ENCODE assay signal across 8 mouse cellular contexts in genomic region chr11:60699524-60700075, GRCm38 (mm10). TPM values are rescaled to one million over a fixed set of nuclear protein-coding genes. Genes with fewer than 3 reads are reported as not detected.
DNase-seq lines count a peak whose midpoint lies in the region; ATAC-seq lines count a peak whose summit lies in the region.

TSS of gene Llgl1 (plus strand) at chr11:60699723.

- peak within 1 kb of the TSS; percentile 79 for H3K9ac ChIP-seq in heart, embryonic 15.5 days
- peak within 1 kb of the TSS; percentile 90 for H3K9ac ChIP-seq in liver, embryonic 15.5 days
- H3K9ac ChIP-seq in neural tube, embryonic 12.5 days = peak within 1 kb of the TSS; percentile 97

- H3K27me3 ChIP-seq in forebrain, embryonic 10.5 days (ENCODE audit: poor library complexity, severe bottlenecking) = no peaks in the 10 kb centered on the region
- H3K27me3 ChIP-seq in heart, embryonic 15.5 days = no peaks in the 10 kb centered on the region
- H3K27me3 ChIP-seq in liver, embryonic 15.5 days = 0 out of 2 replicates have a peak, but pooled peaks cover 3% of the 10 kb centered on the region
- no peaks in the 10 kb centered on the region for H3K27me3 ChIP-seq in neural tube, embryonic 12.5 days (replicated peaks)

- H3K9me3 ChIP-seq in forebrain, embryonic 10.5 days = no peaks in the 10 kb centered on the region
- H3K9me3 ChIP-seq in heart, embryonic 15.5 days (replicated peaks) = no peaks in the 10 kb centered on the region
- no peaks in the 10 kb centered on the region for H3K9me3 ChIP-seq in liver, embryonic 15.5 days (replicated peaks)
- H3K9me3 ChIP-seq in neural tube, embryonic 12.5 days = no peaks in the 10 kb centered on the region

- H3K36me3 ChIP-seq in forebrain, embryonic 10.5 days (replicated peaks) = peaks cover 31% of the 10 kb centered on the region
- no peaks in the 10 kb centered on the region for H3K36me3 ChIP-seq in heart, embryonic 15.5 days
- peaks cover 4% of the 10 kb centered on the region for H3K36me3 ChIP-seq in liver, embryonic 15.5 days (replicated peaks)
- H3K36me3 ChIP-seq in neural tube, embryonic 12.5 days = peaks cover 10% of the 10 kb centered on the region

- ATAC-seq in heart, embryonic 15.5 days (replicated peaks; ENCODE audit: insufficient number of reproducible peaks, insufficient read depth, low FRiP score, low read depth) = peak; percentile 92
- peak; percentile 91 for ATAC-seq in liver, embryonic 15.5 days (ENCODE audit: insufficient read depth)
- ATAC-seq in neural tube, embryonic 12.5 days (ENCODE audit: low FRiP score, low read depth) = peak; percentile 87

- DNase-seq in CD8-positive naive resting alpha-beta T cell, adult 2 months (ENCODE audit: low read depth in 2 of 2, low spot score in 2 of 2) = peak; percentile 71
- DNase-seq in c-Kit-negative CD71-positive TER-119-positive erythroid progenitor cells, embryonic 14.5 days (ENCODE audit: low read depth, low spot score) = peak; percentile 77
- DNase-seq in forebrain, embryonic 10.5 days (ENCODE audit: extremely low spot score, low spot score) = peak; percentile 98
- DNase-seq in kidney, postnatal 25 days = peak; percentile 87 to 93
- DNase-seq in telencephalon, adult 2 months (ENCODE audit: low read depth, low spot score) = peak; percentile 83

- under 1% methylated on average over 70 of the region's 73 CpGs for WGBS in forebrain, embryonic 10.5 days
- under 1% methylated on average over 67 of the region's 73 CpGs for WGBS in heart, embryonic 15.5 days
- WGBS in liver, embryonic 15.5 days (ENCODE audit: insufficient replicate concordance) = under 1% methylated on average over 72 of the region's 73 CpGs
- under 1% methylated on average over 70 of the region's 73 CpGs for WGBS in neural tube, embryonic 12.5 days

- H3K4me2 ChIP-seq in heart, embryonic 15.5 days = peak within 1 kb of the TSS; percentile 78
- H3K4me2 ChIP-seq in liver, embryonic 15.5 days = peak within 1 kb of the TSS; percentile 89
- peak within 1 kb of the TSS; percentile 83 for H3K4me2 ChIP-seq in neural tube, embryonic 12.5 days (replicated peaks)

- H3K4me1 ChIP-seq in forebrain, embryonic 10.5 days = peaks cover 55% of the 10 kb centered on the region
- H3K4me1 ChIP-seq in heart, embryonic 15.5 days (replicated peaks) = peaks cover 34% of the 10 kb centered on the region
- peaks cover 46% of the 10 kb centered on the region for H3K4me1 ChIP-seq in liver, embryonic 15.5 days (replicated peaks)
- H3K4me1 ChIP-seq in neural tube, embryonic 12.5 days = peaks cover 45% of the 10 kb centered on the region

- H3K4me3 ChIP-seq in forebrain, embryonic 10.5 days = peak within 1 kb of the TSS; percentile 92
- peak within 1 kb of the TSS; percentile 75 for H3K4me3 ChIP-seq in heart, embryonic 15.5 days
- H3K4me3 ChIP-seq in liver, embryonic 15.5 days (replicated peaks) = peak within 1 kb of the TSS; percentile 73
- H3K4me3 ChIP-seq in neural tube, embryonic 12.5 days = peak within 1 kb of the TSS; percentile 88

- peak within 1 kb of the TSS; percentile 98 for H3K27ac ChIP-seq in forebrain, embryonic 10.5 days
- H3K27ac ChIP-seq in heart, embryonic 15.5 days = peak within 1 kb of the TSS; percentile 93
- peak within 1 kb of the TSS; percentile 85 for H3K27ac ChIP-seq in liver, embryonic 15.5 days (replicated peaks)
- H3K27ac ChIP-seq in neural tube, embryonic 12.5 days = peak within 1 kb of the TSS; percentile 43; the same call in 1 of the 2 replicates

RNA-seq across cellular contexts. Expression of gene Llgl1, which starts in this region (rescaled TPM):
- polyA plus RNA-seq in forebrain, embryonic 10.5 days (2016; fragmentation: Nextera tagmentation; extraction: Ambion mirVana) = 144 and 148 TPM in 2 replicates
- 25.2 and 35.4 TPM in 2 replicates for polyA plus RNA-seq in heart, embryonic 15.5 days (2015; fragmentation: Nextera tagmentation; extraction: Ambion mirVana)
- polyA plus RNA-seq in liver, embryonic 15.5 days (2015; fragmentation: Nextera tagmentation; extraction: Ambion mirVana) = 13.0 and 14.5 TPM in 2 replicates
- 99.8 and 101 TPM in 2 replicates for polyA plus RNA-seq in neural tube, embryonic 12.5 days (2016; fragmentation: Nextera tagmentation; extraction: Ambion mirVana)

Comparison
In these comparisons a context has a peak if more than half of its experiments do, and no peak if none do; other contexts are left out.
1. Peak in every context shown above with its lines: DNase-seq, ATAC-seq, H3K4me3 ChIP-seq and H3K27ac ChIP-seq.
2. H3K27ac ChIP-seq: peak in every context shown above with its lines; median percentile 98 in forebrain, embryonic 10.5 days; 93 in heart, embryonic 15.5 days; 85 in liver, embryonic 15.5 days; 43 in neural tube, embryonic 12.5 days.